Comparison of ENCODE assay signal across 19 mouse cellular contexts in the genomic region with DNA sequence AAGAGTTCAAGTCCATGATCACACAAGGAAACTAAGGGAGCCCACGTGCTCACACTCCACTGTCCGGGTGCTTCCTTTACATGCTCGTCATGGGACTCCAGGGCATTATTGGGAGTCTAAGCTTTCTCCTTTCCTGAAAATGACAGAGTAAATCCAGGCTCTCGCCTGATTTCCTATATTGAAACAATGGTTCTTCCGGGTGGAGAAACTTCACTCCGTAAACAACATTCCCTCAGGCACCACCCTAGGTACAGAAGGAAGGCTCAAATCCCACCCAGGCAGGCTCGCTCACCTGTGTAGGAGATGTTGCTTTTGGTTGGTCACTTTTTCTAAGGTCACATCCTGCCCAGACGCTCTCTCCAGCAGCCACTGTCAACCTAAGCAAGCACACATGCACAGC. TPM values are rescaled to one million over a fixed set of nuclear protein-coding genes. Genes with fewer than 3 reads are reported as not detected.
DNase-seq lines count a peak whose midpoint lies in the region; ATAC-seq lines count a peak whose summit lies in the region.
"Had no signal": no experiment of that assay in that cellular context is flagged by ENCODE, and none has a peak within 500 bp of the region (broad histone marks: within the 10 kb centered on the region; RNA-seq: fewer than 3 reads in every experiment).

No protein-coding gene starts in this region.

- peak; percentile 97 for DNase-seq in heart, adult 11 months
- DNase-seq in kidney, adult 11 months, result peak; percentile 43
- no peak for DNase-seq in kidney, postnatal 14 days
- no peak for DNase-seq in lung, postnatal 14 days
- DNase-seq in lung, postnatal 36 days, result peak; percentile 59
- DNase-seq in adrenal gland, adult 2 months, result no peak
- DNase-seq: adrenal gland, postnatal 25 days; cerebellum, adult 11-12 months; cerebellum, postnatal 36 days; gastrocnemius, postnatal 14 days; right cerebral cortex, postnatal 4 days had no signal

- H3K4me1 ChIP-seq in heart, embryonic 11.5 days (ENCODE audit: control insufficient read depth, insufficient read depth, low read length), result peaks cover 18% of the 10 kb centered on the region
- peaks cover 3% of the 10 kb centered on the region for H3K4me1 ChIP-seq in lung, embryonic 16.5 days (replicated peaks; ENCODE audit: control insufficient read depth, insufficient read depth, low read length)
- H3K4me1 ChIP-seq: midbrain, embryonic 12.5 days had no signal

- H3K27me3 ChIP-seq in heart, embryonic 11.5 days (ENCODE audit: control insufficient read depth, insufficient read depth, low read length), result no peaks in the 10 kb centered on the region
- no peaks in the 10 kb centered on the region for H3K27me3 ChIP-seq in lung, embryonic 16.5 days (ENCODE audit: control insufficient read depth, insufficient read depth, low read depth, low read length)
- H3K27me3 ChIP-seq: CH12.LX; forebrain, embryonic 13.5 days; hindbrain, embryonic 15.5 days; midbrain, embryonic 12.5 days had no signal

- no peak overlapping the region for H3K4me2 ChIP-seq in heart, embryonic 11.5 days
- no peak overlapping the region for H3K4me2 ChIP-seq in lung, embryonic 16.5 days (ENCODE audit: low read depth, low read length)
- H3K4me2 ChIP-seq: forebrain, embryonic 13.5 days; hindbrain, embryonic 15.5 days; midbrain, embryonic 12.5 days had no signal

- 66% methylated on average over 8 of the region's 8 CpGs for WGBS in heart, embryonic 11.5 days (ENCODE audit: insufficient replicate concordance)
- WGBS in lung, embryonic 16.5 days, result 60% methylated on average over 8 of the region's 8 CpGs

- H3K27ac ChIP-seq in heart, embryonic 11.5 days (ENCODE audit: low read depth, low read length), result no peak overlapping the region
- H3K27ac ChIP-seq in lung, embryonic 16.5 days (ENCODE audit: low read length), result peak overlapping the region; percentile 27; the same call in 1 of the 2 replicates
- H3K27ac ChIP-seq: forebrain, embryonic 13.5 days; hindbrain, embryonic 15.5 days; midbrain, embryonic 12.5 days had no signal

- ATAC-seq in heart, embryonic 11.5 days (replicated peaks; ENCODE audit: insufficient number of reproducible peaks, low FRiP score, low TSS enrichment), result no peak
- ATAC-seq in lung, embryonic 16.5 days (ENCODE audit: low read depth), result no peak
- ATAC-seq: forebrain, embryonic 13.5 days; intestine, embryonic 16.5 days had no signal

- no peaks in the 10 kb centered on the region for H3K36me3 ChIP-seq in heart, embryonic 11.5 days (ENCODE audit: control insufficient read depth, insufficient read depth, low read length)
- no peaks in the 10 kb centered on the region for H3K36me3 ChIP-seq in lung, embryonic 16.5 days (ENCODE audit: control insufficient read depth, insufficient read depth, low read length)
- H3K36me3 ChIP-seq: hindbrain, embryonic 15.5 days; midbrain, embryonic 12.5 days had no signal

- H3K9me3 ChIP-seq in heart, embryonic 11.5 days (replicated peaks; ENCODE audit: control insufficient read depth, low read length), result no peaks in the 10 kb centered on the region
- H3K9me3 ChIP-seq in lung, embryonic 16.5 days (ENCODE audit: control insufficient read depth, low read length), result no peaks in the 10 kb centered on the region
- H3K9me3 ChIP-seq: forebrain, embryonic 13.5 days; hindbrain, embryonic 15.5 days; midbrain, embryonic 12.5 days had no signal

- H3K4me3 ChIP-seq in heart, embryonic 11.5 days (ENCODE audit: low read depth, low read length), result no peak overlapping the region
- no peak overlapping the region for H3K4me3 ChIP-seq in lung, embryonic 16.5 days (ENCODE audit: low read length)
- H3K4me3 ChIP-seq: erythroblast, embryonic 14.5 days; forebrain, embryonic 13.5 days; hindbrain, embryonic 15.5 days; midbrain, embryonic 12.5 days had no signal

- no peak overlapping the region for H3K9ac ChIP-seq in heart, embryonic 11.5 days (ENCODE audit: low read depth, low read length)
- H3K9ac ChIP-seq in lung, embryonic 16.5 days (ENCODE audit: low read length), result no peak overlapping the region
- H3K9ac ChIP-seq: forebrain, embryonic 13.5 days; hindbrain, embryonic 15.5 days; midbrain, embryonic 12.5 days had no signal

RNA-seq across cellular contexts. Expression of a gene that starts 9.1 kb away (rescaled TPM):
- polyA plus RNA-seq in heart, embryonic 11.5 days (2014; fragmentation: Nextera tagmentation; extraction: Ambion mirVana), result 39.9 and 42.1 TPM in 2 replicates
- 44.9 and 48.0 TPM in 2 replicates for polyA plus RNA-seq in lung, embryonic 16.5 days (2015; fragmentation: Nextera tagmentation; extraction: Ambion mirVana)
- 10 to 100 TPM; 31.1 to 51.5 TPM for total RNA-seq in adrenal gland, adult 2 months (2021)
- 54.3 and 59.5 TPM in 2 replicates for polyA plus RNA-seq in adrenal gland, adult 2 months (2012; rRNA removed)

Comparison
In these comparisons a context has a peak if more than half of its experiments do, and no peak if none do; other contexts are left out.
1. DNase-seq: peak in heart, adult 11 months (single experiment), kidney, adult 11 months (single experiment) and lung, postnatal 36 days (single experiment); none in kidney, postnatal 14 days (single experiment), lung, postnatal 14 days (single experiment) and adrenal gland, adult 2 months (single experiment).